Mouse (Mus musculus): ENCODE measurements around the gene Lclat1.
"Not testable (repeated sequence)": the region's sequence is repeated elsewhere in the genome, so short reads cannot be mapped to it uniquely, and the experiment has no call there.

The Lclat1 gene

GRCm38 (mm10) chr17:73120545-73120944 is 12.8 kb downstream of the Lclat1 start:
- in situ Hi-C loops (cut with MboI; ENCODE audit: low pct_unique_long_range_greater_than_20kb in 1 of 2, low sequenced_read_pairs in 2 of 2, unreplicated experiment in 1 of 2), result no loop called here

DNA sequence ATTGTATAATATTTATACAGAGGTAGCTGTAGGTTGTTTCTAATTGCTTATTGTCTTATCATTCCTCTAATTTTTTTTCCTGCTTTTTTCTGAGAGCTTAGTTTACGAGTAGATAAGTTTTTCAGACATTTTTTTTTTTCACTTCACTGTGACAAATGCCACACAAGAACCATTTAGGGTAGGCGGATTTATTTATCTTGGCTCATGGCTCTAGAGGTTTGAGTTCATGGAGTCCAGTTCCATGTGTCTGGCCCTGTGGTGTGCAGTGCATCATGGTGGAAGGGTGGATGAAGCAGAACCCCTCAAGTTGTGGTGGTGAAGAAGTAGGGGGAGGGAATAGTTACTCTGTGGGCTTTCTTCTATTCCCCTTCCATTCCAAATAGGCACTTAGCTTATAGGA is 13.9 kb downstream of the Lclat1 start:
- in situ Hi-C loops (cut with MboI; ENCODE audit: low pct_unique_long_range_greater_than_20kb in 1 of 2, low sequenced_read_pairs in 2 of 2, unreplicated experiment in 1 of 2), result no loop called here

DNA sequence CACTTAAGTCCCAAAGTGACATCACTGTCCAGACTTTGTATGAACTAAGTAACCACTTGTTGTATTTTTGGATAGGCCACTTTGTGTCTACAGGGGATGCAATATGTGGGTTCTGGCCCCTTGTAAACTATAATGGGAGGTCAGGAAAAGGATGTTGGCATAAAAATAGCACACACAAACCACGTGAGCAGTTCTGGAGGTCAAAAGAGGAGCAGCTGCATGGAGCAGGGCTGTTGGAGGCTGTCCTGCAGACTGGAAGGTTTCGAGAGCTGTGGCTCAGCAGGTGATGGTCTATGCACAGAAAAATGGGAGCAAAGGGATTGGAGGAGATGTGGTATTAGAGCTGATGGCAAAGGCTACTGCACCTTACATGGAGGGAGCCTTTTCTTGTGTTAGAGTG is 18.6 kb downstream of the Lclat1 start:
- in situ Hi-C loops (cut with MboI; ENCODE audit: low pct_unique_long_range_greater_than_20kb in 1 of 2, low sequenced_read_pairs in 2 of 2, unreplicated experiment in 1 of 2), result no loop called here

- in situ Hi-C loops (cut with MboI; ENCODE audit: low pct_unique_long_range_greater_than_20kb in 1 of 2, low sequenced_read_pairs in 2 of 2, unreplicated experiment in 1 of 2), result no loop called here
Observed at GRCm38 (mm10) chr17:73126903-73127302, 19.1 kb downstream of the Lclat1 start.

DNA sequence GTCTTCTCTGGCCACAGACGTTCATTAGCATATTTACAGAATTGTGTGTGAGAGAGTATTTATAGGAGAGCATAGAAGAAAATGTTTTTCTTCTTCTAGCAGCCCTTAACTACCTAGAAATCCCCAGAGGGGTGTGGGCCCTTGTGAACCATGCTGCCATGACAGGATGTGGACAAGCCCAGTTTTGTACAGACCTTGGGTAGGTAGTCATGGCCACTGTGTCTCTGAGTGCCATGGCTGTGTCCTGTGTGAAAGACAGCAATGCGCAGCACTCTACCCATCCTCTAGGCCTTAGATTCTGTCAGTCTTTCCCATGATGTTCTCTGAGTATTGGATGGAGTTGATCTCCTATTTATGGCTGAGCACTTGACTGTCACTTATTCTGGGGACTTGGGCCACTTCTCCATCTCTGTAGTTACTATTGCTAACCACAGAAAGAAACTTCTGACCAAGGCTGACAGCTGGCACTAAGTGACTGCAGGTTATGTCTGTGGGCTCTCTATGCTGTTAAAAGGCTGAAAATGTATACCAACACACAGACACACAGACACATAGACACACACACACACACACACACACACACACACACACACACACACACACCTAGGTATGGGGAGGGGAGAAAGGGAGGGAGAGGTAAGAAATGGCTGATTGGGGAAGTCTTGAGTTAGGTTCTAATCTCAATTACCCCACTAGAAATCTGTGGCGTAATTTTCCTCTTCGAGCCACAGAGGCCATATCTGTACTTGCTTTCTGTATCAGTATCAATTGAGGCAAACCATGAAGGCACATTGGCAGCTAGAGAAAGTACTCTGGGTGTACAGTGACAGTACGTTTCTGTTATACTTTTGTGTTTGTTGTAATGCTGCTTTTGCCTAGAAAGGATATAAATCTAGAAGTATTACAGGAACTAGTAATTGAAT is 29.0 kb downstream of the Lclat1 start:
- in situ Hi-C loops (cut with MboI; ENCODE audit: low pct_unique_long_range_greater_than_20kb in 1 of 2, low sequenced_read_pairs in 2 of 2, unreplicated experiment in 1 of 2), result no loop called here

DNA sequence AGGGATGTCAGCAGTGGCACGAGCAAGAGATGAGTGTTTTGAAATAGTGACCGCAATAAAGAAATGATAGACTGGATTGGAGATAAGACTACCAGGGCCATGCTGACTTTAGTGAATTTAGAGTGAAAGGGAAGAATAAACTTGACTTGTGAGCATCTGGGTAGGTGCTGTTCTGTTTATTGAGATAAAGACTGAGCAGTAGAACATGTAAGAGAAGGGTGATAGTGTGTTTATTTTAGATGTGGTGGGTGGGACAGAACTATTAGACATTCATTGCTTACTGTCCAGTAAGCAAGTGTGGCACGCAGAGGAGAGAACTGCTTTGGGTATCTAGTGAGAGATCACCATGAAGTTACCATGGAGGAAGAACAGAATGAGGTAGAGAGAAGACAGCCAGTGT is 30.4 kb downstream of the Lclat1 start:
- in situ Hi-C loops (cut with MboI; ENCODE audit: low pct_unique_long_range_greater_than_20kb in 1 of 2, low sequenced_read_pairs in 2 of 2, unreplicated experiment in 1 of 2), result no loop called here

DNA sequence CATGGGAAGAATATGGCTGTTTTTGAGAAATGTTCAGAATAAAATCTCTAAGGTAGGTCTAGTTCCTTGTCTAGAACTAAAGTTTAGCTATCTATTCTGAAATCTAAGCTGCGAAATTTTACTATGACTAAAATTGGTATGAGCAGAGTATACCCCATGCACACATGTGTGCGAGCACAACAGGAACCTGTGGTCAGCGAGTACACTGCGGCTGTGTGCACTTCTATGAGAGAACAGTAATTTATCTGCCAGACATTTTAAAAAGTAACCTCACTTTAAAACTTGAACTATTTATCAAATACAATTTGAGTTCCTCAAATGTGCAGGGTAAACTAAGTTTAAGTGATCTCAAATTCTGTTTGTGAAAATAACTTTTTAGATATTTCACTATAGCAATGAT is 34.2 kb downstream of the Lclat1 start:
- in situ Hi-C loops (cut with MboI; ENCODE audit: low pct_unique_long_range_greater_than_20kb in 1 of 2, low sequenced_read_pairs in 2 of 2, unreplicated experiment in 1 of 2), result no loop called here

DNA sequence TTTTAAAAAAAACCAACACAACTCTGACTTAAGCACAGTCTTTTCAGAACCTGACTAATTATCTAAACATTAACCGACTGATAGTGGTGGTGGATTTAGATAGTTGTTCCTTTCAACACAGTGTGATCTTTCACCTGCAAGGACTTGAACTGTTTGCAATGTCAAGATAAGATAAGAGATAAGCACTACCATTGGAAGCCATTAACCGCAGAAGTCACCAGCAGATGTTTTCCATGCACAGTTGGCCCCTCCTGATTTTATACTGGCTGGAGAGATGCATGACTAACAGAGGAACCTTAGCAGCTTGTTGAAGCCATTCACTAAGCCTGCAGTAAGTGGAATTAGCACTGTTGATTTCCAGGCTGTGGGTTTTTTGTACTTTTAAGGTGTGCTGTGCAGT is 34.7 kb downstream of the Lclat1 start:
- in situ Hi-C loops (cut with MboI; ENCODE audit: low pct_unique_long_range_greater_than_20kb in 1 of 2, low sequenced_read_pairs in 2 of 2, unreplicated experiment in 1 of 2), result no loop called here

DNA sequence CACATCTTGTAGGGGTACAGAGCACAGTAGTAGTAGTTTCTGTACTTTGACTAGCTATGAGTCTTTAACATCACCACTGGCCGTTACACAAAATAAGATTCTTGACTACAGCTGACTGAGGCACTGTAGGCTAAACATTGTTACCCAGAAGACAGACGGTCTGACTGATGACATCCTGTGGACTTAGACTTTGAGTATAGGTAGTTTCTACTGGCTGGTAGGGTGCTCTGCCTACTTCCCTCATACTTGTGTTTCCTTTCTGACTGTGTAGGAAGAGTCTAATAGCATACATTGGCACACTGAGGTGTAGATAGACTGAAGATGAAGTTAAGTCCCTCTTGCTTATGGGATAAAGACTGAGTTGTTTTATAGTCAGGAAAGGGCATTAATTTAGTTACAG is 37.6 kb downstream of the Lclat1 start:
- in situ Hi-C loops (cut with MboI; ENCODE audit: low pct_unique_long_range_greater_than_20kb in 1 of 2, low sequenced_read_pairs in 2 of 2, unreplicated experiment in 1 of 2), result no loop called here

DNA sequence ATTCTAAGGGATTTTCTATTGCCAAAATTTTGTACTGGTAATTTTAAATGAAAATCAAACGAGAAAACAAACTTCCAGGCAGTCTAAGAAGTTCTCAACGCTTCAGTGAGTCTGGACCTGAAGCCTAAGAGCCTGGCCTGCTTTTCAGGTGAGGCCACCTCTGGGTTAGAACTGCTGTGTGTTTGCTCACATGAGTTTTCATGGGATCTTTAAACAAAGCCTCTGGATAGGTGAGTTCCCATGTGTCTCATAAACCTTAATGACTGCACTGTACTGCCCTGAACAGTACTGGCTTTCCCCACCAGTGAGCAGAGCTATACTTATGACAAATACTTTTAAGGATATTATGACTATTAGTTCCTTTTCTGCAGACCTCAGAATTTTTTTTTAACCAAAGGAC is 40.8 kb downstream of the Lclat1 start:
- in situ Hi-C loops (cut with MboI; ENCODE audit: low pct_unique_long_range_greater_than_20kb in 1 of 2, low sequenced_read_pairs in 2 of 2, unreplicated experiment in 1 of 2), result no loop called here

DNA sequence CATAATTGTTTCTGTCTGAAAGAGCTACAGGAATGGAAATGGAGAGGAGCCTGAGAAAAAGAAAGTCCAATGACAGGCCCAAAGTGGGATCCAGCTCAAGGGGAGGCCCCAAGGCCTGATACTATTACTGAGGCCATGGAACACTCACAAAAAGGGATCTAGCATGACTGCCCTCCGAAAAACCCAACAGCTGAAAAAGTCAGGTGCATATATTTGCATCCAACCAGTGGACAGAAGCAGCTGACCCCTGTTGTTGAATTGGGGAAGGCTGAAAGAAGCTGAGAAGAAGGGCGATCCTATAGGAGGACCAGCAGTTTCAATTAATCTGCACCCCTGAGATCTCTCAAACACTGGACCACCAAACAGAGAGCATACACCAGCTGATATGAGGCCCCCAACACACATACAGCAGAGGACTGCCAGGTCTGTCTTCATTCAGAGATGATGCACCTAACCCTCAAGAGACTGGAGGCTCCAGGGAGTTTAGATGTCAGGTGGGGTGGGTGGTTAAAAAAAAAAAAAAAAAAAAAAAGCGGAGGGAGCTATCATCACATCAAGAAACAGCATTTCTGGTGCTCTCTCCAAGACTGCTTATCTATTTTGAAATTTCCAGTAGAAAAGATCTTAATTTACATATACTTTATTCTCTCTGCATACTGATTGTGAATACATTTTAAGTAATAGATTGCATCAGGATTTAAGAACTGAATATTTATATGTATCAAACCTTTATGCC is 45.2 kb downstream of the Lclat1 start:
- in situ Hi-C loops (cut with MboI; ENCODE audit: low pct_unique_long_range_greater_than_20kb in 1 of 2, low sequenced_read_pairs in 2 of 2, unreplicated experiment in 1 of 2), result not testable (repeated sequence)

DNA sequence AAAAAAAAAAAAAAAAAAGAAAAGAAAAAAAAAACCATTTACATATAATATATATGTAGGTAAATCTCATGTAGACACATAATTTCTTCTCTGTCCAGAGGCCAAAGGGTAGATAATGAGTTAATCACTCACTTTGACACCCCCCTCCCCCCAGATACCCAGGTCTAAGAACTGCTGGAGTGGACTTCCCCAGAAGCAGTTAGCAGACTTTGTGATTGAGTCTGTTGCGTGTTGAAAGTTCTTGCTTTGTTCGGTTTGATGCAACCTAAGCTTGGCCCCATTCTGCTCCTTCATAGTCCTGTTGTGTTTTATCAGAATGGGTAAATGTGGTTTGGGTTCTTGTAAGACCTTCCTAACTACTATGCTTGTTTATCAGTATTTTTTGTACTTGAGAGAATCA is 45.9 kb downstream of the Lclat1 start:
- in situ Hi-C loops (cut with MboI; ENCODE audit: low pct_unique_long_range_greater_than_20kb in 1 of 2, low sequenced_read_pairs in 2 of 2, unreplicated experiment in 1 of 2), result no loop called here

DNA sequence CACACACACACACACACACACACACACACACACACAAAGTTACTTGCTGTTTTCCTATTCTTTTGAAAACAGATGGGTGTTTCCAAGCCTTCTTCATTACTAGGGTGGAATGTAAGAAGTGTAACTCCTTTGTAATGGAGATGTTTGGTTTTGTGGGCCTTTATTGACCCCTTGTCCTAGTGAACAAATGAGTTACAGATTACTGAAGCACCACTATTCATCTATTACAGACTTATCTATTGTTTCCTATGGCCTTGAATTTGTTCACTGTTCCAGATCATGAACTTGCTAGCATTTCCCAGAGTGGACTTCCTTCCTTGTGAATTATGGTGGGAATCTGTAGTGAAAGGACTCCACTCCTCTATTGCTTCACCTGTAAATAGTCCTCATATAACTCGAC is 48.8 kb downstream of the Lclat1 start:
- in situ Hi-C loops (cut with MboI; ENCODE audit: low pct_unique_long_range_greater_than_20kb in 1 of 2, low sequenced_read_pairs in 2 of 2, unreplicated experiment in 1 of 2), result no loop called here

- in situ Hi-C loops (cut with MboI; ENCODE audit: low pct_unique_long_range_greater_than_20kb in 1 of 2, low sequenced_read_pairs in 2 of 2, unreplicated experiment in 1 of 2), result no loop called here
Observed at GRCm38 (mm10) chr17:73161795-73162194, 54.0 kb downstream of the Lclat1 start.

DNA sequence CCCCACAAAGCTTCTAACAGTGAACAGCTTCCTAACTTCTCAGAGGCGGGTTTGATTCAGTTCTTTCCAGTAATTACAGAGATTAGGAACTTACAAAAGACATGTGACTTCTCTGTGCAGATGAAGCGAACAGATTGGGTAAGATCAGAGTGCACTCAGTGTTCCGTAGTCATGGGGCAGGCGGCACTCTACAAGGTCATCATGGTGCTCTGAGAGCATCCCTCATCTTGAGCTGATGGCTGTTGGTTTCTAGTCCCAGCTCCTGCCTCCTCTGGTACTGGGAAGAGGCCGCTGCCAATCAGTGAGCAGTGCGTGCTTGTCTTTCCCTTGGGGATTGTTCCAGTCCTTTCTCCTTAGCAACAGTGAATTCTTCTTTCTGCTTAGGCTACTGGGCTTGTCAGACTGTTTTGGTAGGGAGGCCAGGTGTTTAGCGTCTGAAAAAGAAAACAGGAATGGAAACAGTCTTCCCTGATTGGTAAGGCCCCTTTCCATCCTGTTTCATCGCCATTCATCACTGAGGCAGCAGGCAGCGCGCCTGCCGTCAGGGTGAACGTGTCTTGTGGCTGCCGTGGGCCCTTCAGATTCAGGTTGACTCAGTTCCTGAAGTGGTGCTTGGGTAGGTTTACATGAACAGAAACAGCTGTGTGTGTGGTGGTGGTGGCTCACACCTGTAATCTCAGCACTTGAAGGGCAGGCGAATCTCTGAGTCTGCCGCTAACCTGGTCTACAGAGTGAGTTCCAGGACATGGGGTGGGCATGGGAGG is 54.8 kb downstream of the Lclat1 start:
- in situ Hi-C loops (cut with MboI; ENCODE audit: low pct_unique_long_range_greater_than_20kb in 1 of 2, low sequenced_read_pairs in 2 of 2, unreplicated experiment in 1 of 2), result no loop called here

DNA sequence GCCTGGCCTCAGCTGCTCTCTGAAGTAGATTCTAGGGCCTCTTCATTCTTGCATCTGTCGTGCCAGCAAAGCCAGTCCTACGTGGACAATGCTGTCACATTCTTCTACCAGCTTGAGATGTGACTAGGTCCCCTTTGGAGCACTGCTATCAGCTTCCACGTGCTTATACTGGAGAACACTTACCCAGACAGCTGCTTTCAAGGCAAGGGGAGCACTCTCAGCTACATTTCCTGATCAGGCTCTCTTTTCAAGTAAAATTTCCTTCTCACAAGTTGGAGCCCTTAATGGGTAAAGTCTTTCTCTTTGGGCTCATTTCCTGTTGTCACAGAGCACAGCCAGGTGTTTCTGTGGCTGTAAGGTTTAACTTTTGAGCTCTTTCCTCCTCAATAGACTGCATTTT is 55.8 kb downstream of the Lclat1 start:
- in situ Hi-C loops (cut with MboI; ENCODE audit: low pct_unique_long_range_greater_than_20kb in 1 of 2, low sequenced_read_pairs in 2 of 2, unreplicated experiment in 1 of 2), result no loop called here

GRCm38 (mm10) chr17:73164121-73164520 is 56.3 kb downstream of the Lclat1 start:
- in situ Hi-C loops (cut with MboI; ENCODE audit: low pct_unique_long_range_greater_than_20kb in 1 of 2, low sequenced_read_pairs in 2 of 2, unreplicated experiment in 1 of 2), result no loop called here

GRCm38 (mm10) chr17:73169461-73169860 is 61.7 kb downstream of the Lclat1 start:
- in situ Hi-C loops (cut with MboI; ENCODE audit: low pct_unique_long_range_greater_than_20kb in 1 of 2, low sequenced_read_pairs in 2 of 2, unreplicated experiment in 1 of 2), result no loop called here

DNA sequence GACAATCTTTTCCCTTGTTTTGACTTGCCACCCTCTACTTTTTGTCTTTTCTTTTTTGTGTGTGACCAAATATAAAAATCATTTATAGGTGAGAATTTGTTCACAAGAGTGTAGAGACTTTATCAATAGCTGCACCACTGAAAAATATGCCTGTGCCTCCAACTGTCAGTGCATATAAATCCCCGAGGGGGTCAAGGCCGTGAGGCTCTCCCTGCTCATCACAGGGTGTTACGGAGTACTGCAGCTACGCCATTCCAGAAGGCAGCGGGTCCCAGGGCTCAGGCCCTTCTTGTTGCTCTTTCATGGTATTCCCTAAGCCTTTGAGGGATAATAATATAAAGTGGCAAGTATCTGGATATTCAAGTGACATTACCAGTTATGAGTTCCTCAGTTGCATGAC is 62.4 kb downstream of the Lclat1 start:
- in situ Hi-C loops (cut with MboI; ENCODE audit: low pct_unique_long_range_greater_than_20kb in 1 of 2, low sequenced_read_pairs in 2 of 2, unreplicated experiment in 1 of 2), result no loop called here

Data from mouse embryonic stem cell (cell line).